Mouse (Mus musculus) liver, embryonic 16.5 days (tissue): ENCODE measurements at regions not wholly inside any gene's neighbourhood (a gene's known extent, or its start where the extent isn't known, plus 50 kb on each side); places are given as distances from the start of the nearest gene placed in this dataset.

Experiments used
- ATAC-seq: fragments of 200-750 bp; cut with Nextera tagmentation; 2 replicates; pipeline ENCODE4 v1.8.0; 2017; ENCODE audit warnings: low read depth, mild to moderate bottlenecking, moderate number of reproducible peaks, moderate library complexity
- H3K27ac ChIP-seq: fragments of 300-500 bp; sonication (generic); 2 replicates; pipeline ENCODE4 v1.5.1; 2014; ENCODE audit warnings: mild to moderate bottlenecking, low read length
- H3K27me3 ChIP-seq: fragments of 300-500 bp; sonication (generic); 2 replicates; pipeline ENCODE4 v1.6.1; 2014; ENCODE audit warnings: low read depth, low read length, mixed read lengths; ENCODE audit not compliant: control insufficient read depth, insufficient read depth
- H3K36me3 ChIP-seq: fragments of 300-500 bp; sonication (generic); 2 replicates; pipeline ENCODE4 v1.6.1; 2014; ENCODE audit warnings: mild to moderate bottlenecking; ENCODE audit not compliant: control insufficient read depth, insufficient read depth
- H3K4me1 ChIP-seq: fragments of 300-500 bp; sonication (generic); 2 replicates; pipeline ENCODE4 v1.6.1; 2014; ENCODE audit warnings: low read depth, low read length, mixed read lengths; ENCODE audit not compliant: control insufficient read depth
- H3K4me2 ChIP-seq: fragments of 300-500 bp; sonication (generic); 2 replicates; pipeline ENCODE4 v1.6.1; 2014; ENCODE audit warnings: low read depth, low read length, mixed read lengths
- H3K4me3 ChIP-seq: fragments of 300-500 bp; sonication (generic); 2 replicates; pipeline ENCODE4 v1.5.1; 2014; ENCODE audit warnings: low read depth, mild to moderate bottlenecking, low read length
- H3K9ac ChIP-seq: fragments of 300-500 bp; sonication (generic); 2 replicates; pipeline ENCODE4 v1.6.1; 2014; ENCODE audit warnings: low read depth, low read length
- H3K9me3 ChIP-seq: fragments of 300-500 bp; sonication (generic); replicated peaks from 2 replicates; pipeline ENCODE4 v1.6.1; 2016; ENCODE audit warnings: low read length; ENCODE audit not compliant: control insufficient read depth
- WGBS: fragments of 180-500 bp; shearing (Covaris S2); extraction: QIAGEN DNeasy Blood & Tissue Kit; methylation state at CpG from one replicate; pipeline ENCODE4 v1.1.7; 2014; ENCODE audit not compliant: insufficient replicate concordance; 5-methylcytosine and 5-hydroxymethylcytosine counted together

GRCm38 (mm10) chr4:55664822-55665221, 132.6 kb upstream of the Klf4 start:
- Histone ChIP-seq H3K4me1 (no peaks in the 10 kb centered on the region), H3K9ac (no peak overlapping the region), H3K27ac (no peak overlapping the region), H3K9me3 (no peaks in the 10 kb centered on the region), H3K4me3 (no peak overlapping the region), H3K4me2 (no peak overlapping the region), H3K27me3 (no peaks in the 10 kb centered on the region), H3K36me3 (no peaks in the 10 kb centered on the region)
- no peak for ATAC-seq
- WGBS = 29% methylated on average over 4 of the region's 4 CpGs

DNA sequence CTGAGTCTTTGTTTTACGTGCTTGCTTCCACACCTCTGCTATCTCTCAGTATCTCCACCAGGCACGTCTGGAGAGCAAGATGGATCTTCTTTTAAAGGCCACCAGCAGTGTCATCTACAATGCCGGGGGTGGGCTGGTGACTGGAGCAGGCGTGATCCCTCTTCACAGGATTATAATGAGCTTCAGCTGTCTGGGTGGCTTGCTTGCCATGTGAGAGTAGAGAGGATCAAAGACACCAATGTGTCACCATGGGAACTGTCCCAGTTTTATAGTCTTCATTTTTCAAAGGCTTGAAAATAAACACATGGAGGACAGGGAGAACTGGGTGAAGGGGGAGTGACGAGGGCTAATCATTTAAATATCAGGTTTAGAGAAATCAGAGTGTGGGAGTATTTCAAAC, 131.6 kb upstream of the Klf4 start:
- WGBS = 38% methylated on average over 5 of the region's 5 CpGs
- H3K9ac ChIP-seq = no peak overlapping the region
- H3K4me2 ChIP-seq = no peak overlapping the region
- no peaks in the 10 kb centered on the region for H3K36me3 ChIP-seq
- no peaks in the 10 kb centered on the region for H3K9me3 ChIP-seq
- H3K4me3 ChIP-seq = no peak overlapping the region
- H3K27me3 ChIP-seq = no peaks in the 10 kb centered on the region
- H3K4me1 ChIP-seq = no peaks in the 10 kb centered on the region
- ATAC-seq = no peak
- H3K27ac ChIP-seq = no peak overlapping the region

- Histone ChIP-seq H3K4me1 (no peaks in the 10 kb centered on the region), H3K27me3 (no peaks in the 10 kb centered on the region), H3K36me3 (no peaks in the 10 kb centered on the region), H3K9me3 (no peaks in the 10 kb centered on the region), H3K4me2 (no peak overlapping the region), H3K27ac (no peak overlapping the region), H3K9ac (no peak overlapping the region), H3K4me3 (no peak overlapping the region)
- WGBS = 55% methylated on average over 5 of the region's 5 CpGs
- no peak for ATAC-seq
These were observed 129.8 kb upstream of the Klf4 start for GRCm38 (mm10) chr4:55662041-55662440.

GRCm38 (mm10) chr4:55658904-55659303, 126.6 kb upstream of the Klf4 start:
- H3K4me1 ChIP-seq = no peaks in the 10 kb centered on the region
- no peak overlapping the region for H3K4me2 ChIP-seq
- peaks cover 6% of the 10 kb centered on the region; the same call in 1 of the 2 replicates for H3K27me3 ChIP-seq
- no peaks in the 10 kb centered on the region for H3K9me3 ChIP-seq
- H3K4me3 ChIP-seq = no peak overlapping the region
- no peak overlapping the region for H3K27ac ChIP-seq
- no peaks in the 10 kb centered on the region for H3K36me3 ChIP-seq
- H3K9ac ChIP-seq = no peak overlapping the region
- ATAC-seq = no peak
- WGBS = 81% methylated on average over 6 of the region's 6 CpGs

DNA sequence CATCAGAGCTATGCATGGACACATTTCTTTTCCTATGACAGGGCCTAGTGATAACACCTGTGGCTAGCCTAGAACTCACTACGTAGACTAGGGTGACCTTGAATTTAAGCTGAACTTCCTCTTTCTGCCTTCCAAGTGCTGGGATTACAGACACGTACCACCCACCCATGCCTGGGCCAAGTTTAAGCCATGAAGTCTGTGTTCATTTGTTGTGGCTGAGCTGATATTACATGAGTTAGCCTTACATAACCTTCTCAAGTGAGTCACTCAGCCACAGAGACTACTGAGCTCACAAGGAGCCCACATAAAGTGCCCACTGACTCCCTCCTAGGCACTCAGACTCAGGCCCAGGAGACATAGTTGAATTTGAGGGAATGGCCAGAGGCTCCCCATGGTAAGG, 123.1 kb upstream of the Klf4 start:
- ATAC-seq = no peak
- Histone ChIP-seq H3K27ac (no peak overlapping the region), H3K9me3 (no peaks in the 10 kb centered on the region), H3K36me3 (no peaks in the 10 kb centered on the region), H3K27me3 (peaks cover 32% of the 10 kb centered on the region), H3K4me3 (no peak overlapping the region), H3K4me2 (no peak overlapping the region), H3K4me1 (no peaks in the 10 kb centered on the region), H3K9ac (no peak overlapping the region)
- 27% methylated on average over 2 of the region's 2 CpGs for WGBS

DNA sequence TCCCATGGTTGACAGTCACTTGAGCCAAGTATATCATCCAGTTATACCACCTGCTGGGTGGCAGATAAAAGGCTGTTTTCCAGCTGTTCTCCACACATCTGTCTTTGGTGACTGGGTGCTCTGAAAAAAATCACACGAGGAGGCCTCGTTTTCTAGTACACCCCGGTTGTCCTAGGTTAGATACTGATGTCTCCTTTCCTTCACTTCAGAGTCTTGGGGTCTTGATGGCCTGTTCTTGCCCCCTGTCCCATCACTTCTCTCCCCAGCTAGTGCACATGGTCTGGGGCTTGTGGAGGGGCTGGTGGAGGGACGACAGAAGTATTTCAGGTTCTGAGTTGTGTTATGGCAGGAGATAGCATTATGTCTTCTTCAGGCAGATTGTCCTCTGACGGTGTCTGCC, 120.4 kb upstream of the Klf4 start:
- H3K4me2 ChIP-seq = no peak overlapping the region

GRCm38 (mm10) chr4:55651811-55652410, 119.6 kb upstream of the Klf4 start:
- Histone ChIP-seq H3K4me1 (no peaks in the 10 kb centered on the region), H3K9me3 (no peaks in the 10 kb centered on the region), H3K4me2 (peak overlapping the region; percentile 38; the same call in 1 of the 2 replicates), H3K36me3 (no peaks in the 10 kb centered on the region), H3K27me3 (peaks cover 44% of the 10 kb centered on the region), H3K4me3 (peak overlapping the region; percentile 49), H3K27ac (no peak overlapping the region), H3K9ac (no peak overlapping the region)
- no peak for ATAC-seq
- 15% methylated on average over 12 of the region's 12 CpGs for WGBS

More for the DNA sequence above, 120.4 kb upstream of the Klf4 start:
- H3K9me3 ChIP-seq = no peaks in the 10 kb centered on the region
- H3K9ac ChIP-seq = no peak overlapping the region
- H3K27ac ChIP-seq = no peak overlapping the region
- ATAC-seq = no peak
- WGBS = 47% methylated on average over 5 of the region's 5 CpGs
- no peaks in the 10 kb centered on the region for H3K36me3 ChIP-seq
- H3K4me3 ChIP-seq = no peak overlapping the region
- peaks cover 43% of the 10 kb centered on the region for H3K27me3 ChIP-seq
- no peaks in the 10 kb centered on the region for H3K4me1 ChIP-seq

- Histone ChIP-seq H3K4me2 (peak overlapping the region; percentile 38), H3K27ac (peak overlapping the region; percentile 25), H3K4me1 (no peaks in the 10 kb centered on the region), H3K9me3 (no peaks in the 10 kb centered on the region), H3K4me3 (peak overlapping the region; percentile 49), H3K9ac (peak overlapping the region; percentile 32), H3K27me3 (peaks cover 44% of the 10 kb centered on the region), H3K36me3 (no peaks in the 10 kb centered on the region)
- peak; percentile 73 for ATAC-seq
- under 1% methylated on average over 51 of the region's 56 CpGs for WGBS
These were observed 118.9 kb upstream of the Klf4 start for GRCm38 (mm10) chr4:55651051-55651763.

- no peak overlapping the region for H3K9ac ChIP-seq
- WGBS = 32% methylated on average over 7 of the region's 7 CpGs
- H3K27ac ChIP-seq = no peak overlapping the region
These were observed 117.9 kb upstream of the Klf4 start for GRCm38 (mm10) chr4:55650186-55650585.

More at GRCm38 (mm10) chr4:55650186-55650585, 117.9 kb upstream of the Klf4 start:
- Histone ChIP-seq H3K36me3 (no peaks in the 10 kb centered on the region), H3K4me2 (no peak overlapping the region), H3K9me3 (no peaks in the 10 kb centered on the region), H3K4me1 (no peaks in the 10 kb centered on the region), H3K4me3 (no peak overlapping the region), H3K27me3 (peaks cover 40% of the 10 kb centered on the region)
- no peak for ATAC-seq
